Mouse (Mus musculus) bone marrow macrophage, adult 2 months (primary cell): ENCODE data around the gene Sntb2.

Experiments used
- CTCF ChIP-seq: IDR thresholded peaks from 2 replicates; pipeline ENCODE4 v1.5.1; 2012; ENCODE audit warnings: low read depth, mild to moderate bottlenecking, low read length, moderate library complexity
- POLR2A ChIP-seq: IDR thresholded peaks from 2 replicates; pipeline ENCODE4 v1.6.1; 2012; ENCODE audit warnings: mild to moderate bottlenecking, low read depth, low read length, borderline replicate concordance

DNA sequence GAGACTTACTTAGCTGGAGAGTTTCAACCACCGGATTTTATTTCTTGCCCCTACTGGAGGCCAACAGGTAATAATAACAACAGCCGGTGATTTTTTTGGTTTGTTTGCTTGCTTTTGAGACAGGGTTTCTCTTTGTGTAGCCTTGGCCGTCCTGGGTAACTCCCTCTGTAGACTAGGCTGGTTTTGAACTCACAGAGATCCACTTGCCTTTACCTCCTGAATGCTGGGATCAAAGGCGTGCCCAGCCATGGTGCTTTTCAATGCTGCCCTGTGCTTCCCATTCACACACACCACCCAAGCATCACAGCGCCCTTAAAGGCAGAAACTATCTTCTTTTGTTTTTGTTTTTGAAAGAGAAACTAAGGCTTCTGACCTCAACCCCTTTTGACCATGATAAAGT lies 5.6 kb upstream of the Sntb2 start:
- no peak for TF ChIP-seq CTCF
- TF ChIP-seq POLR2A: no peak
